Mouse (Mus musculus) E14TG2a.4 (cell line): Measurements from ENCODE around the gene Eef1akmt2.
A peak's percentile ranks its signal among the peaks of the same experiment; 100 is the strongest.

Experiments used
- H3K27me3 ChIP-seq: 2 replicates; pipeline ENCODE4 v1.6.1; 2014; ENCODE audit warnings: low read length, control low read depth; ENCODE audit not compliant: insufficient read depth
- H3K36me3 ChIP-seq: 2 replicates; pipeline ENCODE4 v1.6.1; 2014; ENCODE audit warnings: low read length, control low read depth; ENCODE audit not compliant: insufficient read depth
- H3K4me1 ChIP-seq: replicated peaks from 2 replicates; pipeline ENCODE4 v1.6.1; 2014; ENCODE audit warnings: low read depth, low read length, control low read depth
- H3K4me3 ChIP-seq: replicated peaks from 2 replicates; pipeline ENCODE4 v1.5.1; 2014; ENCODE audit warnings: mild to moderate bottlenecking, low read length
- H3K9me3 ChIP-seq: 2 replicates; pipeline ENCODE4 v1.6.1; 2014; ENCODE audit warnings: low read length, control low read depth
- CTCF ChIP-seq: conservative IDR thresholded peaks from 2 replicates; pipeline ENCODE4 v1.5.1; 2014; ENCODE audit warnings: low read length
- NANOG ChIP-seq: IDR thresholded peaks from 2 replicates; pipeline ENCODE4 v1.6.1; 2014; ENCODE audit warnings: borderline replicate concordance, low read length, mixed read lengths
- POU5F1 ChIP-seq: IDR thresholded peaks from 2 replicates; pipeline ENCODE4 v1.6.1; 2014; ENCODE audit warnings: low read length, borderline replicate concordance

The Eef1akmt2 gene

DNA sequence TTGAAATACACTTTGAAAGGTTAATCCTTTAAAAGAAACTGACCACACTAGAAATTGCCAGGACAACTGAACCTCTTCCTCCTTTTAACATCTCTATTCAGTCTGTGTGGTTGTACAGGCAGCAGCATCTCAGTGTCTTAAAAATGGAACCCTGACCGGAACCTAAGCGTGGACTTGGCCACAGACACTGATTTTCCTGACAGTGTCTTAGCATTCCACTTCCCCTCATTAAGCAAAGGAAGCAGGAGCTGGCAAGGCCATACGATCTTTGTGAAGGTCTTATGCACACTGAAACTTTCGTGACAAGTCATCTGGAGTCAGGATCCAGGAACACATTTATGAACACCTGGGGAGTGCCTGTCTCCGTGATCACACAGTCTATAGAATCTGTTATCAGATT is 68.4 kb downstream of the Eef1akmt2 start:
- H3K36me3 ChIP-seq, result 0 out of 2 replicates have a peak, but pooled peaks cover under 1% of the 10 kb centered on the region
- H3K4me1 ChIP-seq, result peaks cover 44% of the 10 kb centered on the region
- no peaks in the 10 kb centered on the region for H3K27me3 ChIP-seq
- no peak for TF ChIP-seq NANOG
- no peak for TF ChIP-seq CTCF
- TF ChIP-seq POU5F1, result no peak
- no peak overlapping the region for H3K4me3 ChIP-seq
- no peaks in the 10 kb centered on the region for H3K9me3 ChIP-seq

DNA sequence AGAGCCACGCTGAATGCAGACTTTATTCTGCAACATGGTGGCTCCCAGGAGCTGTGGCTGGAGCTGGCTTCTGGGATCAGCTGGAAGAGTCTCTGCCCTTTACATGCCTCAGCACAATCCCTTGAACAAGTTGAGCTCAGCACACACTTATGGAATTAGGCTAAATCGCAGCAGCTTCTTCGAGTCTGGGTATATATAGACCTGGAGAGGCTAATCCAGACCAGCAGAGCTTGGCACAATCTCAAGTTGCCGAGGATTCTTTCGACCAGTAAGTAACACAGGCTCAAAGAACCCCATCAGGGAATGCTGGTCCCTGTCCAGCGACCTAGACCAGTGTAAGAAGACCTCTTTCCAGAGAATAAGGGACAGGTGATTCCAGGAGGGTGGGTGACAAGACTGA is 70.6 kb downstream of the Eef1akmt2 start:
- Histone ChIP-seq H3K27me3 (no peaks in the 10 kb centered on the region; the same call in 1 of the 2 replicates), H3K4me1 (peaks cover 52% of the 10 kb centered on the region), H3K4me3 (no peak overlapping the region), H3K9me3 (no peaks in the 10 kb centered on the region), H3K36me3 (peaks cover 17% of the 10 kb centered on the region)
- TF ChIP-seq POU5F1, result no peak
- no peak for TF ChIP-seq CTCF
- no peak for TF ChIP-seq NANOG

DNA sequence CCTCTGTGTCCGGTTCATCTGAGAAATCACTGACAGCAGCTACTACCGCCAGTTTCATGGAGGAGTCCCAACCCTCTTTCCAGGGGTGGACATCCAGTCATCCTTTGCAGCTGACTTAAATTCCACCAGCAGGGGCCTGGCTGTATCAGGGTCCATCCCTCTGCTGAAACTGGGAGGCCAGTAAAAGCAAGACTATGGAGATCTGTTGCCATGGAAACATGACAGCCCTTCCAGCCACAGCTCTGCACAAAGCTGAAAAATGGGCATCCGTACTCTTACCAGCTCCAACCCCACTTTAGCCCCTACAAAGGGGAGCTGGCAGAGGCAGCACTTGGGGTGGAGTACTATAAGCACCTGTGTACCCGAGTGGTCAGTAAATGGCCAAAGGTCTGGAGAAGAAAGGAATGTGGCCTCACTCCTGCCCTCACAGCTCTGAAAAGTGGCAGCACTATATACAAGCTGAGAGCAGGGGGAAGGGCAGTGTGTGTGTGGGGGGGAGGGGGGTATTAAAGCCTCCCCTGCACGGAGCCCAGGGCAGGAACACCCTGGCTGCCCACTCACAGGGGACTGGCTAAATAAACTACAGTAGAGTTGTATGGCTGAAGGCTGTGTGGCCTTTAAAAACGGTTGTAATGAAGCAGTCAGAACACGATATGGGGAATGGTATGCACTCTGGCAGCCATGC is 71.2 kb downstream of the Eef1akmt2 start:
- no peaks in the 10 kb centered on the region for H3K9me3 ChIP-seq
- H3K4me1 ChIP-seq, result peaks cover 58% of the 10 kb centered on the region
- H3K4me3 ChIP-seq, result peak overlapping the region; percentile 10; the same call in 1 of the 2 replicates
- H3K36me3 ChIP-seq, result peaks cover 19% of the 10 kb centered on the region
- no peak for TF ChIP-seq POU5F1
- no peak for TF ChIP-seq CTCF
- no peak for TF ChIP-seq NANOG
- H3K27me3 ChIP-seq, result no peaks in the 10 kb centered on the region; the same call in 1 of the 2 replicates

DNA sequence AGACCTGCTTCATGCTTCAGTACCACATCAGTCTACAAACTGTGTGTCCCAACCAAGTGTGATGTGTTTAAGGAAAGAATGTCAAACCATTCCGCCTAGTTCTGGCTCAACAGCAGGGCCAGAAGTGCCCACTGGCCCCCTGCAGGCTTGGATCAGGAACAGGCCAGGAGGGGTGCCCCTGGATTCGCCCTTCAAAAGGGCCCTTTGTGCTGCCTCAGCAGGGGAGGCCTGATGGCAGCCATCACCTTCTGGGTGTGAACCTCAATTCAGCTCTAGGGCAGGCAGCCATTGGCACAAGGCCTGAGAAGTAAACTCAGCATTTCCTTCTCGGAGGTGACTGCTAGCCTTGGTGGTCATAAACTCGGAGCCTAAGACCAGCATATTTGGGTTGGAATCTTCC is 71.9 kb downstream of the Eef1akmt2 start:
- peaks cover 65% of the 10 kb centered on the region for H3K4me1 ChIP-seq
- TF ChIP-seq NANOG, result peak; percentile 60
- no peak for TF ChIP-seq POU5F1

DNA sequence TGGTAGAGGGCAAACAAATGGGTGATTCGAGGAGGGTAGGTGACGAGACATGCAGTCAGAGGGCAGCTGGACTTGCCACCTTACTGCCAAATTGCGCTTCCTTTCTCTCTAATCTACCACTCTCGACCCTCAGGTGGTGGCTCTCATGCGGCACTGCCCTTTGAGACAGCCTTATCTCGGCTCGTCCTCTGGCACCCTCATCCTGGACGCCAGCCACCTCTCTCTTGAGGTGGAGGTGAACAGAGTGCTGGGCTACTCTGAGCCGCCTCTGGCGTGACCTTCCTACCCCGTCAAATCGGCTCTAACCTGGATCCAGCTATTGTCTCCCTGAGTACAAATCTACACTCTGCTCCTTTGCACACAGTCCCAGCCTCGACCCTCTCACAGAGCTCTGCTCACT is 73.8 kb downstream of the Eef1akmt2 start:
- Histone ChIP-seq H3K4me3 (no peak overlapping the region), H3K9me3 (no peaks in the 10 kb centered on the region), H3K36me3 (peaks cover 37% of the 10 kb centered on the region), H3K27me3 (no peaks in the 10 kb centered on the region; the same call in 1 of the 2 replicates), H3K4me1 (peaks cover 67% of the 10 kb centered on the region)
- TF ChIP-seq CTCF (no peak), NANOG (no peak), POU5F1 (no peak)

More for the DNA sequence above, 71.9 kb downstream of the Eef1akmt2 start:
- H3K36me3 ChIP-seq, result peaks cover 22% of the 10 kb centered on the region
- H3K4me3 ChIP-seq, result peak overlapping the region; percentile 10; the same call in 1 of the 2 replicates
- H3K27me3 ChIP-seq, result no peaks in the 10 kb centered on the region; the same call in 1 of the 2 replicates
- H3K9me3 ChIP-seq, result no peaks in the 10 kb centered on the region

DNA sequence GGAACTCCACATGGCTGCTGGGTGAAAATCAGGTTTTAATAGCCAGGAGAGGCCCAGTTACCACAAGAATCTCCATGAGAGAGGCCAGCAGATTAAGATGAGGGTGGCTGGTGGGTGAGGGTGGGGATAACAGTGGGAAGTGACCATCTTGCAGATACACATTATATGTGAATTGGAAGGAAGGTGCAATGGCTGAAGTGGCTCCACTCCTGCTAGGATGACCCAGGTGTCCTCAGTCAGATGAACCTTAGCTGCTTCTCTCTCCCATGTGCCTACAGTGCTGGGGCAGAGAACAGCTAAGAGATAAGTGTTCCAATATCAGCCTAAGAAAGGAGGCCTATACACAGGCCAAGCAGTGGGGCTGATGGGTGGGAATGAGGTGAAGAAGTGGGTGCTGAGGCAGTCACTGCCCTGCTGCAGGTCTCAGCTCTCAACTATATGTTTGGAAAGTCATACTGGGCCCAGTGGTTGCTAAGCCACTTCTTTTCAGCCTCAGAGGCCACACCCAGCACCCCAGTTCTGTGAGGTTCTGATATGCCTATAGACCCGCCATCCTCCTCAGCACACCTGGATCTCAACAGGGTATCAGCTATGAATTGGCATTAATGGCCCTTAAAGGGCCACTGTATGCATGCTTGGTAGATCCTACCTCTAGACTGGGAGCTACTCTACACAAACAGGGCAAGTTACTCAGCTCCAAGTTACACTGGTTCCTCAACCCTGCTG is 74.6 kb downstream of the Eef1akmt2 start:
- Histone ChIP-seq H3K9me3 (no peaks in the 10 kb centered on the region), H3K4me3 (no peak overlapping the region), H3K27me3 (no peaks in the 10 kb centered on the region; the same call in 1 of the 2 replicates), H3K4me1 (peaks cover 67% of the 10 kb centered on the region), H3K36me3 (peaks cover 37% of the 10 kb centered on the region)
- no peak for TF ChIP-seq CTCF
- TF ChIP-seq NANOG, result no peak
